Mouse (Mus musculus) small intestine, adult 2 months (tissue): ENCODE results near the gene Hdac9.

Experiments used
- CTCF ChIP-seq: fragments of 200-500 bp; IDR thresholded peaks from 2 replicates; pipeline ENCODE4 v1.5.1; 2012; ENCODE audit warnings: low read depth, mild to moderate bottlenecking, control low read depth, inconsistent platforms, low read length, moderate library complexity, mixed read lengths; ENCODE audit not compliant: insufficient replicate concordance, insufficient read length; ENCODE audit errors: extremely low read depth
- POLR2A ChIP-seq: fragments of 200-500 bp; IDR thresholded peaks from 2 replicates; pipeline ENCODE4 v1.6.1; 2012; ENCODE audit warnings: low read depth, mild to moderate bottlenecking, control low read depth, inconsistent platforms, low read length, moderate library complexity

- no peak for TF ChIP-seq POLR2A
- TF ChIP-seq CTCF = no peak
Measured at GRCm38 (mm10) chr12:34113336-34113735, 803.6 kb downstream of the Hdac9 start.
